Mouse (Mus musculus) hindbrain, embryonic 13.5 days (tissue): Measurements from ENCODE around the gene Barx1. TPM values are rescaled to one million over a fixed set of nuclear protein-coding genes. Genes with fewer than 3 reads are reported as not detected.

ENCODE experiments used
- ATAC-seq: fragments of 200-750 bp; cut with Nextera tagmentation; 2 replicates; pipeline ENCODE4 v1.8.0; 2017; ENCODE audit warnings: moderate TSS enrichment; ENCODE audit not compliant: low FRiP score
- H3K27ac ChIP-seq: fragments of 300-500 bp; sonication (generic); 2 replicates; pipeline ENCODE4 v1.5.1; 2015; ENCODE audit warnings: inconsistent platforms, mild to moderate bottlenecking, moderate library complexity
- H3K27me3 ChIP-seq: fragments of 300-500 bp; sonication (generic); 2 replicates; pipeline ENCODE4 v1.6.1; 2015; ENCODE audit warnings: mild to moderate bottlenecking, inconsistent platforms
- H3K36me3 ChIP-seq: fragments of 300-500 bp; sonication (generic); 2 replicates; pipeline ENCODE4 v1.6.1; 2015; ENCODE audit warnings: mild to moderate bottlenecking, inconsistent platforms
- H3K4me1 ChIP-seq: fragments of 300-500 bp; sonication (generic); replicated peaks from 2 replicates; pipeline ENCODE4 v1.6.1; 2015; ENCODE audit warnings: inconsistent platforms
- H3K4me2 ChIP-seq: fragments of 300-500 bp; sonication (generic); 2 replicates; pipeline ENCODE4 v1.6.1; 2015; ENCODE audit warnings: inconsistent platforms, mild to moderate bottlenecking, moderate library complexity
- H3K4me3 ChIP-seq: fragments of 300-500 bp; sonication (generic); 2 replicates; pipeline ENCODE4 v1.5.1; 2015; ENCODE audit warnings: mild to moderate bottlenecking, inconsistent platforms
- H3K9ac ChIP-seq: fragments of 300-500 bp; sonication (generic); 2 replicates; pipeline ENCODE4 v1.6.1; 2015; ENCODE audit warnings: mild to moderate bottlenecking, inconsistent platforms
- H3K9me3 ChIP-seq: fragments of 300-500 bp; sonication (generic); 2 replicates; pipeline ENCODE4 v1.6.1; 2016; ENCODE audit warnings: inconsistent platforms
- WGBS: fragments of 180-500 bp; shearing (Covaris S2); methylation state at CpG from one replicate; pipeline ENCODE4 v1.1.7; 2015; 5-methylcytosine and 5-hydroxymethylcytosine counted together
- polyA plus RNA-seq: library from polyadenylated mRNA; unstranded; fragments of >200 nt; fragmentation: Nextera tagmentation; extraction: Ambion mirVana; gene quantifications from 2 replicates; pipeline ENCODE4 v1.2.1, GENCODE M21; 2015

Gene Barx1
- polyA plus RNA-seq, 1 experiment from 2014 or later = not detected

DNA sequence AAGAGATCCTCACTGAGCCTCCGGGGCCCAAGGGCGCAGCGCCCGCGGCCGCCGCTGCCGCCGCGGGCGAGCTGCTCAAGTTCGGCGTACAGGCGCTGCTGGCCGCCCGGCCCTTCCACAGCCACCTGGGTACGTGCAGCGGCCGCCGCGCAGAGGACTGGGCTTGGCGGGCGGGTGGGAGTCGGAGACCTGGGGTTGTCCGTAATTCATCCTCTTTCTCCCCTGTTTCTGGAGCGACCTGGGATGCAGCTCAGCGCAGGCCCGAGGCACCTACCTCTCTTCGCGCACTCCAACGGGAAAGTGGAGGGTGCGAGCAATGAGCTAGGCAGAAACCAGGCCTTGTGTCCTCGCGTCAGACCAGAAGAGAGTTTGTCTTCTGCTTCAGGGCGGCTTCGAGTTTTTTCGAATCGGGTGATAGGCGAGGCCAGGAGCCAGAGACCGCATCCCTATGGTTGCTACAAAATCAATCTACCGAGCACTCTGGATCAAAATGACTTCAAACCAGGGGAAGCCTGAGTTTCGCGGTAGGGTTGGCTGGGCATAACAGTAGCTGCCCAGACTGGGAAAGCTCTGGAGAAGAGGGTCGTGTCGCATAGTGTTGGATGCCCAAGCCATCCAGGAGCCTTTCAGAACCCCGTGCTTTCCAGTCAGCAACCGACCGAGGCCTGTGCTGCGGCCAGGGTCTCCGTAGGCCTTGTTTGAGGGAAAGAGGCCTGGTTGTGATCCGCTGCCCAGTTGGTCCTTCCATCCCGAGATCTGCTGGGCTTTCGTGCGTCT lies 601 bp downstream of the Barx1 start:
- no peaks in the 10 kb centered on the region for H3K9me3 ChIP-seq
- no peaks in the 10 kb centered on the region for H3K36me3 ChIP-seq
- H3K4me1 ChIP-seq = peaks cover 32% of the 10 kb centered on the region
- H3K27me3 ChIP-seq = peaks cover 100% of the 10 kb centered on the region
- 0 out of 2 replicates have a peak overlapping the region, but pooled peaks have one; percentile 43 for H3K9ac ChIP-seq
- peak overlapping the region; percentile 55 for H3K4me2 ChIP-seq
- H3K27ac ChIP-seq = no peak overlapping the region
- H3K4me3 ChIP-seq = peak overlapping the region; percentile 40
- WGBS = 1% methylated on average over 38 of the region's 54 CpGs
- ATAC-seq = no peak

DNA sequence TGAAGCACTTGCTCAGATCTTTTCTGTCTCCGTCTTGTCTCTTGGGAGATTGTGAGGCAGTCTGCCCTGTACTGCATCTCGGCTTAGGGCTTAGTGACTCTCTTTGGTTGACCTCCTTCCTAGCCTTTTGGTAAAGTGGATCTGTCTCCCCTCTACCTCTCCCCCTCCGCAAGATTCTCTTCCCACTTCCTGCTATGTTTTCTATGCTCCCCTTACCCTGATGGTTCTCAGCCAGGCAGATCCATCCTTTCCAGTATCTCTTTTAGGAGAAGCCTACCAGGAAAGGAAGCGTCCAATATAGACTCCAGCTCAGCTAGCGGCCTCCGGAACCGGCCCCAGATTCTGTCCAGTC lies 1.2 kb downstream of the Barx1 start:
- ATAC-seq = no peak
- WGBS = 7% methylated on average over 7 of the region's 7 CpGs
- H3K4me2 ChIP-seq = no peak overlapping the region

DNA sequence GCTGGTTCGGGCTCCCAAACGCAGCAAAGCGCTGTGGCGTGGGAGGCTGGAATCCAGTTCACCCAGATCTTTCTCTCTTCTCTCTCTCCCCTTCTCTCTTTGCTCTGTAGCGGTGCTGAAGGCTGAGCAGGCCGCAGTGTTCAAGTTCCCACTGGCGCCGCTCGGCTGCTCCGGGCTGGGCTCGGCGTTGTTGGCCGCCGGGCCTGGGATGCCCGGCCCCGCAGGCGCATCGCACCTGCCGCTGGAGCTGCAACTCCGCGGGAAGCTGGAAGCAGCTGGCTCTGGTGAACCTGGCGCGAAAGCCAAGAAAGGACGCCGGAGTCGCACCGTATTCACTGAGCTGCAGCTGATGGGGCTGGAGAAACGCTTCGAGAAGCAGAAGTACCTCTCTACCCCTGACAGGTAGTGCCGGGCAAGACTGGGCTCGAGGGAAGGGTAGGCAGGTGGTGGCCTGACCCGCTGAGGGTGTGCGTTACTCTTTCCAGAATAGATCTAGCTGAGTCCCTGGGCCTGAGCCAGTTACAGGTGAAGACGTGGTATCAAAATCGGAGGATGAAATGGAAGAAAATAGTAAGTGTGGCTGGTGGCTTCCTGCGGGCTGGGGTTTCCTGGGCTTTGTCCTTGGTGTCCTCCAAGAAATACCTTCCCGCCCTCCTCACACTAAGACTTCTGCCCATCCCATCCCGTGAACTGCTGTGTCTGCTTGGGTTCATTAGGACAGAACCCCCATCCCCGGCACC lies 2.3 kb downstream of the Barx1 start:
- peaks cover 100% of the 10 kb centered on the region for H3K27me3 ChIP-seq
- H3K9ac ChIP-seq = no peak overlapping the region
- H3K36me3 ChIP-seq = no peaks in the 10 kb centered on the region
- no peak overlapping the region for H3K4me3 ChIP-seq
- peaks cover 36% of the 10 kb centered on the region for H3K4me1 ChIP-seq
- under 1% methylated on average over 39 of the region's 39 CpGs for WGBS
- H3K27ac ChIP-seq = no peak overlapping the region
- no peaks in the 10 kb centered on the region for H3K9me3 ChIP-seq
- H3K4me2 ChIP-seq = no peak overlapping the region
- ATAC-seq = no peak

More for the DNA sequence above, 1.2 kb downstream of the Barx1 start:
- no peak overlapping the region for H3K27ac ChIP-seq
- H3K9ac ChIP-seq = no peak overlapping the region
- H3K27me3 ChIP-seq = peaks cover 100% of the 10 kb centered on the region
- H3K4me3 ChIP-seq = no peak overlapping the region
- no peaks in the 10 kb centered on the region for H3K36me3 ChIP-seq
- peaks cover 37% of the 10 kb centered on the region for H3K4me1 ChIP-seq
- no peaks in the 10 kb centered on the region for H3K9me3 ChIP-seq

DNA sequence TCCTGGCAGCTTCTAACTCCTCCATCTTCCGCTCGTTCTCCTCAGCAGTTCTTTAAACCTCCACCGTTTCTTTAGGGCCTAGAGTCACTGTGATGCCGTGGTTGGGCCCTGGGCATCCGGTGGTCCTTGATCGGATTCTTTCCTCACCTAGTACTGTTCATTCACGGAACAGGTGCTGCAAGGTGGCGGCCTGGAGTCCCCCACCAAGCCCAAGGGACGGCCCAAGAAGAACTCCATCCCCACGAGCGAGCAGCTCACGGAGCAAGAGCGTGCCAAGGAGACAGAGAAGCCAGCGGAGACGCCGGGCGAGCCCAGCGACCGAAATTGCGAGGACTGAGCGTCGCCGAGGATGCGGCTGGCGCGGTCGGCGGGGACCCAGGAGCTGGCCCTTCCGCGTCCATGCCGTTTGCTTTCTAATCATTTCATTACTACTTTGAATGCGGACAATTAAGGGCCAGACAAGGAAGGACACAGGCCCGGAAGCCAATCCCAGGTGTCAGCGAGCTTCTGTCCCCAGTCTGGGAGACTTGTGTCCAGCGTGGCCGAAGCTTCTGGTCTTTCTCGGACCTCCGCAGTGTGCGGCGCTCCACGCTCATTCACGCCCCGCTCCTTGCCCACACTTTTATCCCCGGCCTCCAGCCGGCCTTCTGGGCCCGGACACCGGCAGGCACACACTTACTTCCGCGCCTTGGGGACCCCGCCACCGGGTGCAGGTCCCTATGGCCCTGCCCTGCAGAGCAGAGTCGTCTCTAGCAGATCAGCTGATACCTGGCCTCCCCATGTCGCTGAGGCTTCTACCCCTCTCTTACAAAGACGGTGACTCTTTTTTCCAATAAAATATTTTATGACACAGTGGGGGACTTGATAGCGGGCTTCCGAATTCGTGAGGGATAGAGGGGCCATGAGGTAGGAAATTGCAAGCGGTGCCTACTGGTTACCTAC lies 3.1 kb downstream of the Barx1 start:
- no peak overlapping the region for H3K4me3 ChIP-seq
- no peak overlapping the region for H3K9ac ChIP-seq
- no peaks in the 10 kb centered on the region for H3K9me3 ChIP-seq
- H3K36me3 ChIP-seq = no peaks in the 10 kb centered on the region
- H3K4me2 ChIP-seq = no peak overlapping the region
- WGBS = 1% methylated on average over 58 of the region's 58 CpGs
- peaks cover 33% of the 10 kb centered on the region for H3K4me1 ChIP-seq
- H3K27me3 ChIP-seq = peaks cover 100% of the 10 kb centered on the region
- ATAC-seq = no peak
- H3K27ac ChIP-seq = no peak overlapping the region

DNA sequence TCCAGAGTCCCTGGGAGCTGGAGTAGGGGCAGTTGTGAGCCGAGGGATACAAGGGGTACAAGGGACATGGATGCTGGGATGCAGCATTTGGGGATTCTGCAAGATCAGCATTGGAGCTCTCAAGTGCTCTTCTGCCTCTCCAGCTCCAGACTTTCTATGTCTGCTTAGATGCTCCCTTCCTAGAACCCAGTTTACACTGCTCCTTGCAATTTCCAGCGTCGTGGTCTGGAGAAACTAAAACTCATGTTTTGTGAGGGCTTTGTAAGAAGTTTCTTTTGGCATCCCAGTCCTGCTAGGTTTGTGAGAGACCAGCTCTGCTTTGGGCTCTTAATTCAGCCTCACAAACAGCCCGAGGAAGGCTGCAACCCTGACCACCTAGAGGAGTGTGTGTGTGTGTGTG lies 4.7 kb downstream of the Barx1 start:
- Histone ChIP-seq H3K9me3 (no peaks in the 10 kb centered on the region), H3K4me1 (peaks cover 33% of the 10 kb centered on the region), H3K4me2 (no peak overlapping the region), H3K36me3 (no peaks in the 10 kb centered on the region), H3K27me3 (peaks cover 98% of the 10 kb centered on the region), H3K4me3 (no peak overlapping the region), H3K9ac (no peak overlapping the region), H3K27ac (no peak overlapping the region)
- no peak for ATAC-seq
- WGBS = 2% methylated on average over 4 of the region's 4 CpGs

DNA sequence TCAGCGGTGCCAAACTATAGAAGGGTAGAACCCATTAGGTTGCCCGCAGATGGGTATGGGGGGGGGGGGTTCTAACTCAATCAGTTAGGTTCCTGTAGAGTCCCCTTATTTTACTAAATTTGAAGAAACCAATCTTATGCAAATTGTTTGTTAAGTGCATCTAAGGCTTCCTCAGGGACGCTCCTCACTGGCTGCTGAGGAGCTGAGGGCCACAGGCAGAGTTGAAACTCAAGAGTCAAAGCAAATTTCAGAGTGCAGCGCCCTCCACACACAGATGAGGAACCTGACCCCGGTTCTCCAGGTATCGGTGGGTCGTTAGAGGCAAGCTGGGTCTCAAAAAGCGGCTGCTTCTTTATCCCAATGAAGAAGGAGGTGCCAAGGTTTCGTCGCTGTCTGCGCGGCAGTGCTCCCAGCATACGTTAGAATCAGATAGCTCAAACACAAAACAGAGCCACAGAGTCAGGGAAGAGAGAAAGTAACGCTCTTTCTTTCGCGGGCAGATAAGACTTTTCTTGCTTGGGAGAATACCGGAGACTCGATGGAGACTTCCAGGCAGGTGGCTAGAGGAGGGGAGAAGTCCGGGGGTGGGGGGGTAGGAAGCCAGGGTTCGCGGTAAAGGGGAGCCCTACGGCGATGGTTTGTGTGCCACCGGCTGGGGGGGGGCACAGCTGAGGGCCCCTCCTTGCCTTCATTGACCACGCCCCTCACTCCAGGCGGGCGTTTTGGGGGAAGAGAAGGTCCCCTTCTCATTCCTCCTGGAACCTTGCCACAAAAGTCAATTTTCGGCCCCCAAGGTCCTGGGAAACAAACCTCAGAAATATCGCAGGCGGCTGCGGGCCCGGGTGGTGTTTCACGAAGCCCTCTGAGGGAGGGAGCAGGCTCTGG lies 5.5 kb downstream of the Barx1 start:
- 2% methylated on average over 32 of the region's 33 CpGs for WGBS
- peak overlapping the region; percentile 46; the same call in 1 of the 2 replicates for H3K9ac ChIP-seq
- H3K9me3 ChIP-seq = no peaks in the 10 kb centered on the region
- peaks cover 98% of the 10 kb centered on the region for H3K27me3 ChIP-seq
- H3K36me3 ChIP-seq = no peaks in the 10 kb centered on the region
- no peak overlapping the region for H3K27ac ChIP-seq
- ATAC-seq = no peak
- peak overlapping the region; percentile 28 for H3K4me2 ChIP-seq
- H3K4me3 ChIP-seq = peak overlapping the region; percentile 17
- peaks cover 28% of the 10 kb centered on the region for H3K4me1 ChIP-seq

DNA sequence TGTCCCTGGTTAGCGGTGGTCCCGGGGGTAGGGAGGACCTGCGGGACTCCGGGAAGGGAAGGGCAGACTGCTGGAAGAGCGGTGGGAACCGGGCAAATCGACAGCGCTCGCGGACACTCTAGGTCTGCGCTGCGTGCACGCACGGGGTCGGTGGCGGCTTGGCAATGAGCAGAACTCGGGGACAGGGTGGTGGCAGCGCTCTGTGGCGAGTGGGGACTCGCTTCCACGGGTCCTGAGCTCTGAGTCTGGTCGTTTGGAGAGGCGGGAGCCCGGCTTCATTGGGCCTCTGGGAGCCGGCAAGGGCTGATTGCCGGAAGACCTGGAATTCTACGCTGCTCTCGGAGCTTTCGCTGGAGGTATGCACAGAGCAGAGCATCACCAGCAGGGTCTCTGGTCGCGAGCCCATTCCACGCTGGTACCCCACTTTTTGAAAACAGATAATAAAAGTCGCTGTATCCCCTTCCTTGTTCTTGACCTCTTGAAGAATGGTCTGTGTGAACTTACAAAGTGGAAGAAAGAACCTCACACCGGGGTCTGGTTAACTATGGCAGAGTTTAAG lies 6.3 kb downstream of the Barx1 start:
- H3K27me3 ChIP-seq = peaks cover 98% of the 10 kb centered on the region

DNA sequence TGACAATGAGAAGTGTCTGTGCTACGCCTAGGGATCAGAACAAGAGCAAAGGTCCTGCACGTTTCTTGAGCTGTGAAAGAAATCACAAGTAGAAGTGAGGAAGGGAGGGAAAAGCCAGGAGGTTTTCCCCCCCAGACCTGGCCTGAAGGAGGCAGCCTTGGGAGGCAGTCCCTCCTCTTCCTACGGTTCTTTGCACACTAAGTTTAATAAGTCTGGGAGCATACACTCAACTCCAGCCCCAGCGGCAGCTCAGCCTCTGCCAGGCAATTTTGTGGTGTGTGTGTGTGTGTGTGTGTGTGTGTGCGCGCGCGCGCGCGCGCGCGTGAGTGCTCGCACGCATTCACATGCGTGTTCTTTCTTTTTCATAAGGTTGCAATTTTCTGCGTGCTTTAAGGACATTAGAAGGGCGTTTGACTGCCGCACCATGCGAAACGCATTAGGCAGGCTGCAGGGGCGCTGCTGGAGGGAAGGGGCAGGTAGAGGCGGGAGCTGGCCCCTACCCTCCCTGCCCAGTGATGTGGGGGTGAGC lies 9.6 kb downstream of the Barx1 start:
- H3K9ac ChIP-seq = no peak overlapping the region
- no peak for ATAC-seq
- no peaks in the 10 kb centered on the region for H3K9me3 ChIP-seq
- H3K27ac ChIP-seq = no peak overlapping the region
- H3K4me1 ChIP-seq = peaks cover 12% of the 10 kb centered on the region
- H3K36me3 ChIP-seq = no peaks in the 10 kb centered on the region
- H3K4me2 ChIP-seq = peak overlapping the region; percentile 39
- peak overlapping the region; percentile 15; the same call in 1 of the 2 replicates for H3K4me3 ChIP-seq
- 2% methylated on average over 24 of the region's 24 CpGs for WGBS
- H3K27me3 ChIP-seq = peaks cover 94% of the 10 kb centered on the region

More for the DNA sequence above, 6.3 kb downstream of the Barx1 start:
- ATAC-seq = no peak
- no peak overlapping the region for H3K27ac ChIP-seq
- H3K9me3 ChIP-seq = no peaks in the 10 kb centered on the region
- H3K4me2 ChIP-seq = peak overlapping the region; percentile 28
- H3K4me1 ChIP-seq = peaks cover 24% of the 10 kb centered on the region
- H3K4me3 ChIP-seq = peak overlapping the region; percentile 17
- no peaks in the 10 kb centered on the region for H3K36me3 ChIP-seq
- 2% methylated on average over 34 of the region's 34 CpGs for WGBS
- H3K9ac ChIP-seq = peak overlapping the region; percentile 46; the same call in 1 of the 2 replicates

DNA sequence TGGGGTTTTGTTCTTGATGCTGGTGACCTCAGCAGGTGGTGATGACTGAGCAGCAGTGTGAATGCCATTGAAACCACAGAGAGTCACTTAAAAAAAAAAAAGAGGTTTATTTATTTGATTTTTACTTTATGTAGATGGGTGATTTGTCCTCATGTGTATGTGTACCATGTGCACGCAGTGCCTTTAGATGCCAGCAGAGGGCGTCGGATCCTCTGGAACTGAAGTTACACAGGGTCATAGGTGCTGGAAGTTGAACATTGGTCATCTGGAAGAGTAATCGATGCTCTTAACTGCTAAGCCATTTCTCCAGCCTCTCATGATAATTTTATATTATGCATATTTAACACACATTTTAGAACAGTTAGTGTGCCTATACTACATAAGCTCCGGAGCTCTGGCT lies 11.8 kb downstream of the Barx1 start:
- H3K4me2 ChIP-seq = no peak overlapping the region
- H3K4me3 ChIP-seq = no peak overlapping the region
- no peak overlapping the region for H3K27ac ChIP-seq
- peaks cover 87% of the 10 kb centered on the region for H3K27me3 ChIP-seq
- peaks cover 5% of the 10 kb centered on the region for H3K4me1 ChIP-seq
- 82% methylated on average over 5 of the region's 5 CpGs for WGBS
- no peaks in the 10 kb centered on the region for H3K36me3 ChIP-seq
- no peak for ATAC-seq
- no peaks in the 10 kb centered on the region for H3K9me3 ChIP-seq
- no peak overlapping the region for H3K9ac ChIP-seq

DNA sequence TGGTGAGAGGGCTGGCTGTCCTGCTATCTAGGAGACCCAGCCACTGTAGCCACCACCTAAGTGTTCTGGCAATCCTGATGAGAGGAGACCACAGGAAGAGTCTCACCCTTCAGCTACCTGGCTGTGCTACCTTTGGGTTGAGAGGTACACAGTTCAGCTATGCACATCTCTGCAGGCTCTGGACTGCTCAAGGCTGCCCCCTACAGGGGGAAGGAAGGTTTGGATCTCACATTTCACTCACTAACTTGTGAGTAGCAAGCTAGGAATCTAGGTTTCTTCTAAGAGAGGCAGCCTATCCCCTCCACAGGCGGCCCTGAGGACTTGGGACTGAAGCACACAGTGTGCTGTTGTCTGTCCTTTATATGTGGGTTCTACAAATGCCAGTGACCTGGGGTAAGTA lies 16.6 kb downstream of the Barx1 start:
- Histone ChIP-seq H3K9ac (no peak overlapping the region), H3K27ac (no peak overlapping the region), H3K9me3 (no peaks in the 10 kb centered on the region), H3K36me3 (no peaks in the 10 kb centered on the region), H3K4me2 (no peak overlapping the region), H3K4me3 (no peak overlapping the region), H3K27me3 (peaks cover 56% of the 10 kb centered on the region), H3K4me1 (no peaks in the 10 kb centered on the region)
- 33% methylated on average over 1 of the region's 1 CpGs for WGBS
- ATAC-seq = no peak

DNA sequence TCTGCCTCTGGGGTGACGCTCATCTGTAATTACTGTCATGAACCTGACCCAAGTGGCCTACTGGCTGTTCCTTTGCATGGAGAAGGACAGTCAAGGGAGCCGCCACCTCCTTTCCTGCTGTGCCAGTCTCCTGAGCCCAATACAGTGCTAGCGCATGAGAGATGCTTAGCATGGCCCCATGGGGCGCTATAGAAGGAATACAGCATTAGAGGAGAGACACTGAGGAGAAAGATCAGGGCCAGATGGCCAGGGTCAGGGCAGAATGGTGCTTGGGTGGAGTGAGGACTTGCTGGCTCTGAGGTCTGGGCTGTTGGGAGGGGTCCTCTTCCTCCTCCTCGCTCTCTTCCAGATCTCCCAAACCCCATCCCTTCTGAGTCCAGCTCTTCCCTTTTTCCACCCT lies 23.9 kb downstream of the Barx1 start:
- Histone ChIP-seq H3K9me3 (peaks cover 9% of the 10 kb centered on the region), H3K4me2 (no peak overlapping the region), H3K36me3 (no peaks in the 10 kb centered on the region), H3K4me3 (no peak overlapping the region), H3K4me1 (peaks cover 4% of the 10 kb centered on the region; the same call in 1 of the 2 replicates), H3K9ac (no peak overlapping the region), H3K27ac (no peak overlapping the region), H3K27me3 (peaks cover 10% of the 10 kb centered on the region; the same call in 1 of the 2 replicates)
- WGBS = 41% methylated on average over 5 of the region's 5 CpGs
- no peak for ATAC-seq
